Mouse (Mus musculus) cerebellum, adult 2 months (tissue): ENCODE measurements around the gene Dlgap4.

Source experiments
- CTCF ChIP-seq: fragments of 200-500 bp; IDR thresholded peaks from 2 replicates; pipeline ENCODE4 v1.5.1; 2011; ENCODE audit warnings: low read depth, mild to moderate bottlenecking, control low read depth, low read length, moderate library complexity, borderline replicate concordance; ENCODE audit not compliant: insufficient read depth
- POLR2A ChIP-seq: fragments of 200-500 bp; IDR thresholded peaks from 2 replicates; pipeline ENCODE4 v1.6.1; 2011; ENCODE audit warnings: low read length, control low read depth, borderline replicate concordance; ENCODE audit not compliant: insufficient read depth

- TF ChIP-seq CTCF (no peak), POLR2A (no peak)
Measured at GRCm38 (mm10) chr2:156654148-156654547, 40.6 kb downstream of the Dlgap4 start.
